Mouse (Mus musculus) thymus, postnatal 36 days (tissue): ENCODE data around the gene Trim43c.
"Not testable (repeated sequence)": the region's sequence is repeated elsewhere in the genome, so short reads cannot be mapped to it uniquely, and the experiment has no call there.

Source experiments
- DNase-seq, 2 experiments: peaks; one replicate each; pipeline ENCODE4 v3.0.0; 2022; ENCODE audit warnings: mixed read lengths in 2 of 2

The Trim43c gene

DNA sequence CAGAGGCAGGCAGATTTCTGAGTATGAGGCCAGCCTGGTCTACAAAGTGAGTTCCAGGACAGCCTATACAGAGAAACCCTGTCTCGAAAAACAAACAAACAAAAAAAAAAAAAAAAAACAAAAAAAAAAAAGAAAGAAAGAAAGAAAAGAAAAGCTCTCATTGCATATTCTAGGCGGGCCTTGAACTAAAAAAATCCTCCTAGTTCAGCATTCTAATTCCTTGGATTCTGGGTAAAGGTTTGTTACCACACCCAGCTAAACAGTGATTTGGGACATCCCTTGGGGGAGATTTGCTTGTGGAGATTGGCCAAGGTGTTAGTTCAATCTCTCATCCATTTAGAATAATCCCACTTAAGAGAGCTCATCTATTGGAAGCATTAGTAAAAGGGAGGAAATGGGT, at the start of gene Trim43c:
Gene Trim43c, plus strand, starts transcription at position 301 of the 400 bp plus-strand sequence.
- not testable (repeated sequence) for DNase-seq

DNA sequence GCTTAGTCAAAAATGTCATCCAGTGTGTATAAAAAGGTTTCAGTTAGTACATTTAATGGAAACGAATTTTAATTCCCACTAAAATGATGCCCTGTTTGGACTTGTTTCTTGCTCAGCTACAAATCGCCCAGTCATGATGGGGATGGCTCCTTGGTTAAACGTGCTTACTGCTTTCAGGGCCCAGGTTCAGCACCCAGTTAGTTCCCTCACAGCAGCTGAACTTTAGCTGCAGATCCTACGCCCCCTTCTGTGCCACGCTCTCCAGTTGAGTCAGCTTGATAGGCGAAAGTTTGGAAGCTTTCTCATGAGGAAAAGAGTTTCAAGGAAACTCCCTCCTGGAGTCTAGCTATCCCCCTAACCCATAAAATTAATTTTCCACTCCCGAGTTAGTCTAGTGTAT, 14.1 kb downstream of the Trim43c start:
- not testable (repeated sequence) for DNase-seq

DNA sequence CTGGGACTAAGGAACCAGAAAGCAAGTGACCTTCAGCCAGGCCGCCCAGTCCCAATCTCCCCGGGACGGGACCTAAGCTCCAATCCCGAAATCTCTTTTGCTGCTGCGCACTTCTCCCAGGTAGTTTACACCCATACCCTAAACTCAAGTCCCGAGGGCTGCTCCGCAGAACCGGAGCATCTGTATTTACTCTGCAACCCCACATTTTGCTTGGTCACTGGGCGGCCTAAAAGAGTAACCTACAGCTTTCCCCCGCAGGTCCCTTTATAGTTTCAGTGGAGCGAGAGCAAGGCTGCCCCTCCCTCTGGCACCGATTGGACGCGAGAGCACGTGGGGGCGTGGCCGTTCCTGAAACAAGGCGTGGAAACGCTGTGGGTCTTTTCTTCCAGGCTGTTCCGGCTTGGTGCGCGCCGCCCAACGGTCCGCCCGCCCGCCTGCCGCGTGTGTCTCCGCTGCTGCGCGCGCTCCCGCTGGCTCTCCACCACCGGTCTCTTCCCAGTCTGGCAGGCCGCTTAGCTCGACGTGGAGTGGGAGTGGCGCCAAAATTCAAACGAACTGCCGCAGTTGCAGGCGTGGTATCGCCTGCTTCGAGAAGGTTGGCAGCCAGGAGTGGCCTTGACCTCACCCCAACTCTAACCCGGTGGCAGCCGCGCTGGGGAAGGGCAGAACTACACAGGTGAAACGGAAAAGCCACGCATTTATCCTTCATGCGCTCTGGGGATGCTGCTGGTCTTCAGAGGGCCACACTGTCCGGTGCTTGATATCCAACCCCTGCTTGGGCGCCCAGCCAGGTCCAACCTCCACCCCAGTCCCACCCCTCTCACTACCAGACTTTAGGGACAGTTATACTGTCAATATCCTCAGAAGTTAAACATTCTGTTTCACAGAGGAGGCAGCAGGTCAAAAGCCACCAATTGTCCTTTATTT, 19.9 kb downstream of the Trim43c start:
- peak; percentile 69 to 79 for DNase-seq
